Comparison of ENCODE assay signal across 18 mouse cellular contexts in genomic region chr11:107412128-107412527, GRCm38 (mm10). TPM values are rescaled to one million over a fixed set of nuclear protein-coding genes. Genes with fewer than 3 reads are reported as not detected.
DNase-seq lines count a peak whose midpoint lies in the region; ATAC-seq and TF ChIP-seq lines count a peak whose summit lies in the region.
"Had no signal": no experiment of that assay in that cellular context is flagged by ENCODE, and none has a peak within 500 bp of the region (broad histone marks: within the 10 kb centered on the region; RNA-seq: fewer than 3 reads in every experiment).

No protein-coding gene starts in this region.

- H3K4me1 ChIP-seq in hindbrain, embryonic 10.5 days (replicated peaks) = peaks cover 49% of the 10 kb centered on the region
- H3K4me1 ChIP-seq in hindbrain, postnatal 0 days (ENCODE audit: insufficient read depth, low read length) = 0 out of 2 replicates have a peak, but pooled peaks cover 13% of the 10 kb centered on the region
- H3K4me1 ChIP-seq in midbrain, embryonic 13.5 days (replicated peaks) = peaks cover 60% of the 10 kb centered on the region
- H3K4me1 ChIP-seq in midbrain, embryonic 14.5 days (ENCODE audit: control insufficient read depth, insufficient read depth, low read length) = peaks cover 41% of the 10 kb centered on the region
- H3K4me1 ChIP-seq in limb, embryonic 12.5 days (replicated peaks) = peaks cover 69% of the 10 kb centered on the region
- 0 out of 2 replicates have a peak, but pooled peaks cover 5% of the 10 kb centered on the region for H3K4me1 ChIP-seq in intestine, embryonic 15.5 days (replicated peaks)

- ATAC-seq in hindbrain, postnatal 0 days = no peak
- no peak for ATAC-seq in midbrain, embryonic 13.5 days
- ATAC-seq in midbrain, embryonic 14.5 days (ENCODE audit: low FRiP score, low TSS enrichment) = no peak
- ATAC-seq in limb, embryonic 12.5 days (ENCODE audit: insufficient number of reproducible peaks, insufficient read depth, low FRiP score, low TSS enrichment, low read depth) = no peak
- ATAC-seq in intestine, embryonic 15.5 days = no peak
- ATAC-seq: intestine, embryonic 16.5 days had no signal

- no peak overlapping the region for H3K4me2 ChIP-seq in hindbrain, postnatal 0 days (ENCODE audit: low read depth, low read length)
- H3K4me2 ChIP-seq in midbrain, embryonic 13.5 days (replicated peaks) = no peak overlapping the region
- no peak overlapping the region for H3K4me2 ChIP-seq in midbrain, embryonic 14.5 days (ENCODE audit: low read length)
- no peak overlapping the region for H3K4me2 ChIP-seq in limb, embryonic 12.5 days
- no peak overlapping the region for H3K4me2 ChIP-seq in intestine, embryonic 15.5 days (replicated peaks)

- no peak for TF ChIP-seq CTCF in hindbrain, postnatal 0 days (IDR thresholded peaks at IDR 0.05; ENCODE audit: low read depth)

- no peak overlapping the region for H3K4me3 ChIP-seq in hindbrain, embryonic 10.5 days
- H3K4me3 ChIP-seq in hindbrain, postnatal 0 days (ENCODE audit: low read length) = no peak overlapping the region
- H3K4me3 ChIP-seq in midbrain, embryonic 13.5 days (replicated peaks) = no peak overlapping the region
- H3K4me3 ChIP-seq in midbrain, embryonic 14.5 days (replicated peaks; ENCODE audit: low read depth, low read length) = no peak overlapping the region
- H3K4me3 ChIP-seq in limb, embryonic 12.5 days (replicated peaks) = no peak overlapping the region
- H3K4me3 ChIP-seq in intestine, embryonic 15.5 days (replicated peaks) = no peak overlapping the region
- H3K4me3 ChIP-seq: heart, embryonic 12.5 days; lung, embryonic 15.5 days had no signal

- H3K27ac ChIP-seq in hindbrain, embryonic 10.5 days = peak overlapping the region; percentile 79; the same call in 1 of the 2 replicates
- no peak overlapping the region for H3K27ac ChIP-seq in hindbrain, postnatal 0 days
- H3K27ac ChIP-seq in midbrain, embryonic 13.5 days = peak overlapping the region; percentile 81; the same call in 1 of the 2 replicates
- H3K27ac ChIP-seq in midbrain, embryonic 14.5 days (replicated peaks; ENCODE audit: low read depth, low read length) = no peak overlapping the region
- peak overlapping the region; percentile 90; the same call in 1 of the 2 replicates for H3K27ac ChIP-seq in limb, embryonic 12.5 days
- no peak overlapping the region for H3K27ac ChIP-seq in intestine, embryonic 15.5 days

- no peaks in the 10 kb centered on the region for H3K36me3 ChIP-seq in hindbrain, embryonic 10.5 days
- H3K36me3 ChIP-seq in hindbrain, postnatal 0 days (ENCODE audit: insufficient read depth, low read length) = no peaks in the 10 kb centered on the region
- H3K36me3 ChIP-seq in midbrain, embryonic 13.5 days = no peaks in the 10 kb centered on the region
- H3K36me3 ChIP-seq in midbrain, embryonic 14.5 days (ENCODE audit: control insufficient read depth, insufficient read depth, low read length) = no peaks in the 10 kb centered on the region
- no peaks in the 10 kb centered on the region for H3K36me3 ChIP-seq in limb, embryonic 12.5 days
- no peaks in the 10 kb centered on the region for H3K36me3 ChIP-seq in intestine, embryonic 15.5 days
- H3K36me3 ChIP-seq: heart, embryonic 12.5 days; lung, embryonic 15.5 days had no signal

- no peaks in the 10 kb centered on the region for H3K9me3 ChIP-seq in hindbrain, embryonic 10.5 days
- no peaks in the 10 kb centered on the region for H3K9me3 ChIP-seq in hindbrain, postnatal 0 days (ENCODE audit: low read length)
- no peaks in the 10 kb centered on the region for H3K9me3 ChIP-seq in midbrain, embryonic 13.5 days
- no peaks in the 10 kb centered on the region for H3K9me3 ChIP-seq in midbrain, embryonic 14.5 days (ENCODE audit: control insufficient read depth, low read length)
- no peaks in the 10 kb centered on the region for H3K9me3 ChIP-seq in limb, embryonic 12.5 days
- no peaks in the 10 kb centered on the region for H3K9me3 ChIP-seq in intestine, embryonic 15.5 days
- H3K9me3 ChIP-seq: heart, embryonic 12.5 days; lung, embryonic 15.5 days had no signal

- DNase-seq in hindbrain, embryonic 10.5 days (ENCODE audit: low spot score) = no peak
- DNase-seq in hindbrain, postnatal 0 days (ENCODE audit: low spot score) = no peak
- DNase-seq in midbrain, embryonic 14.5 days = no peak
- DNase-seq in cerebellum, postnatal 10 days = no peak
- no peak for DNase-seq in adrenal gland, postnatal 25 days
- DNase-seq: adrenal gland, postnatal 14 days; cerebellum, adult 9-10 months; embryo, embryonic 11 days; gastrocnemius, postnatal 25 days; kidney, postnatal 14 days; right cerebral cortex, postnatal 14 days; thymus, postnatal 4 days had no signal

- H3K9ac ChIP-seq in hindbrain, postnatal 0 days (replicated peaks; ENCODE audit: low read length) = no peak overlapping the region
- H3K9ac ChIP-seq in midbrain, embryonic 13.5 days (replicated peaks) = no peak overlapping the region
- H3K9ac ChIP-seq in midbrain, embryonic 14.5 days (replicated peaks; ENCODE audit: low read length) = no peak overlapping the region
- no peak overlapping the region for H3K9ac ChIP-seq in limb, embryonic 12.5 days (replicated peaks)
- no peak overlapping the region for H3K9ac ChIP-seq in intestine, embryonic 15.5 days
- H3K9ac ChIP-seq: heart, embryonic 12.5 days; lung, embryonic 15.5 days had no signal

- H3K27me3 ChIP-seq in hindbrain, embryonic 10.5 days (ENCODE audit: insufficient read depth, poor library complexity, severe bottlenecking) = no peaks in the 10 kb centered on the region
- H3K27me3 ChIP-seq in hindbrain, postnatal 0 days (ENCODE audit: insufficient read depth, low read length) = no peaks in the 10 kb centered on the region
- no peaks in the 10 kb centered on the region for H3K27me3 ChIP-seq in midbrain, embryonic 13.5 days
- H3K27me3 ChIP-seq in midbrain, embryonic 14.5 days (ENCODE audit: control insufficient read depth, insufficient read depth, low read length) = no peaks in the 10 kb centered on the region
- no peaks in the 10 kb centered on the region for H3K27me3 ChIP-seq in limb, embryonic 12.5 days
- no peaks in the 10 kb centered on the region for H3K27me3 ChIP-seq in intestine, embryonic 15.5 days (replicated peaks)
- H3K27me3 ChIP-seq: heart, embryonic 12.5 days; lung, embryonic 15.5 days had no signal

- WGBS in hindbrain, embryonic 10.5 days = 91% methylated on average over 4 of the region's 4 CpGs
- 94% methylated on average over 4 of the region's 4 CpGs for WGBS in hindbrain, postnatal 0 days
- WGBS in midbrain, embryonic 13.5 days = 87% methylated on average over 4 of the region's 4 CpGs
- 87% methylated on average over 4 of the region's 4 CpGs for WGBS in midbrain, embryonic 14.5 days
- WGBS in limb, embryonic 12.5 days = 85% methylated on average over 4 of the region's 4 CpGs
- 74% methylated on average over 4 of the region's 4 CpGs for WGBS in intestine, embryonic 15.5 days

RNA-seq across cellular contexts. Expression of gene Pitpnc1, which starts 58.4 kb away (rescaled TPM):
- polyA plus RNA-seq in hindbrain, embryonic 10.5 days (2016; fragmentation: Nextera tagmentation; extraction: Ambion mirVana) = 21.9 and 22.8 TPM in 2 replicates
- 41.0 and 42.2 TPM in 2 replicates for total RNA-seq in hindbrain, postnatal 0 days (2014; rRNA removed)
- polyA plus RNA-seq in hindbrain, postnatal 0 days (2015; fragmentation: Nextera tagmentation; extraction: Ambion mirVana) = 43.6 and 44.8 TPM in 2 replicates
- 35.0 and 36.7 TPM in 2 replicates for polyA plus RNA-seq in midbrain, embryonic 13.5 days (2015; fragmentation: Nextera tagmentation; extraction: Ambion mirVana)
- polyA plus RNA-seq in midbrain, embryonic 14.5 days (2014; fragmentation: Nextera tagmentation; extraction: Ambion mirVana) = 32.8 and 42.1 TPM in 2 replicates
- 31.9 and 34.9 TPM in 2 replicates for polyA plus RNA-seq in limb, embryonic 12.5 days (2016; fragmentation: Nextera tagmentation; extraction: Ambion mirVana)
- 13.3 and 14.2 TPM in 2 replicates for polyA plus RNA-seq in intestine, embryonic 15.5 days (2015; fragmentation: Nextera tagmentation; extraction: Ambion mirVana)
- 14.8 and 20.4 TPM in 2 replicates for total RNA-seq in adrenal gland, postnatal 25 days (2021)

Comparison
In these comparisons a context has a peak if more than half of its experiments do, and no peak if none do; other contexts are left out.
1. H3K27ac ChIP-seq: peak in hindbrain, embryonic 10.5 days (single experiment), midbrain, embryonic 13.5 days (single experiment) and limb, embryonic 12.5 days (single experiment); none in hindbrain, postnatal 0 days (single experiment), midbrain, embryonic 14.5 days (single experiment) and intestine, embryonic 15.5 days (single experiment).